Mouse (Mus musculus) ES-Bruce4 (cell line): ENCODE measurements around the gene Pgm2l1.

ENCODE experiments used
- CTCF ChIP-seq: IDR thresholded peaks from one replicate; pipeline ENCODE4 v1.8.1; 2011; ENCODE audit warnings: low read depth, low read length
- EP300 ChIP-seq: IDR thresholded peaks from 2 replicates; pipeline ENCODE4 v1.6.1; 2011; ENCODE audit warnings: low read depth, low read length; ENCODE audit not compliant: insufficient read depth
- POLR2A ChIP-seq: IDR thresholded peaks from one replicate; pipeline ENCODE4 v1.8.1; 2011; ENCODE audit warnings: low read length; ENCODE audit not compliant: insufficient read depth

DNA sequence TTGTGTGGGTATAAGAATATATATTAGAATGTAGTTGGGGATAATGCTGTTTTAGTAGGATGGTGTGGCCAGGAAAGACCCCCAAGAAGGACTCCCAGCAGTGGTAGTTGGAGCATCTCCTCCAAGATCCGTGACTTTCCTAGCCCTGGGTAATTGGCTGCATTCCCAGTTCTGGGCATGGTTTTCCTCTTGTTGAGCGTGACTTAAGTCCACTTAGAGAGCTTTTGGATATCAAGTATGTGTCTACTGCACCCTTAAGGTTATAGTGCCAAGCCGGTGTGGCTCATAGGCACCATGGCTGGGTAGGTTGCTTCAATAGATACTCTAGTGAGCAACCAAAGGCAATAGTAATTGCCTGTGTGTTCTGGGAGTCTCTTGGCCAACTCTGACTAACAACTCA lies 96.5 kb downstream of the Pgm2l1 start:
- TF ChIP-seq POLR2A (no peak), CTCF (no peak), EP300 (no peak)
